Mouse (Mus musculus): Measurements from ENCODE around the gene Grb14.

Grb14 gene

DNA sequence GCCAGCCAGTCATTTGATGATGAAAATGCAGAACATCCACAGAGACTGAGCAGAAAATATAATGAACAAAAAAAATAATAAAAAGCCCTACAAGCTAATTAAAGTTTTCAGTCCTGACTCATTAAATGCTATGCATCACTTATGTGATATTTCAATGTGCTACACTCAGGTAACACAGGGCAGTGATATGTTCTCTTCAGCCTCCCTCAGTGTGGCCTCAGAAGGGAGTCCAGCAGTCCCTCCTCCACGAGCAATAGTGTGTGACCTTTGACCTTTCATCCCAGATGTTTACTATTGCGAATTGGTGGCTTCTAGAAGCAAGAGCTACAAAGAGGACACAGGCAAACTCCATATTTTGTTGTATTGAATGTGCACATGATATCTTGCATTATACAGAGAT is 146.5 kb downstream of the Grb14 start:
- DNase-seq (ENCODE audit: low spot score in 2 of 2) = no peak

Data from urinary bladder, adult 18-20 months (tissue).